Mouse (Mus musculus): ENCODE results near the gene Palld. TPM values are rescaled to one million over a fixed set of nuclear protein-coding genes. Genes with fewer than 3 reads are reported as not detected.

The Palld gene
- polyA plus RNA-seq, 1 experiment from 2014 or later, result 64.6 TPM

DNA sequence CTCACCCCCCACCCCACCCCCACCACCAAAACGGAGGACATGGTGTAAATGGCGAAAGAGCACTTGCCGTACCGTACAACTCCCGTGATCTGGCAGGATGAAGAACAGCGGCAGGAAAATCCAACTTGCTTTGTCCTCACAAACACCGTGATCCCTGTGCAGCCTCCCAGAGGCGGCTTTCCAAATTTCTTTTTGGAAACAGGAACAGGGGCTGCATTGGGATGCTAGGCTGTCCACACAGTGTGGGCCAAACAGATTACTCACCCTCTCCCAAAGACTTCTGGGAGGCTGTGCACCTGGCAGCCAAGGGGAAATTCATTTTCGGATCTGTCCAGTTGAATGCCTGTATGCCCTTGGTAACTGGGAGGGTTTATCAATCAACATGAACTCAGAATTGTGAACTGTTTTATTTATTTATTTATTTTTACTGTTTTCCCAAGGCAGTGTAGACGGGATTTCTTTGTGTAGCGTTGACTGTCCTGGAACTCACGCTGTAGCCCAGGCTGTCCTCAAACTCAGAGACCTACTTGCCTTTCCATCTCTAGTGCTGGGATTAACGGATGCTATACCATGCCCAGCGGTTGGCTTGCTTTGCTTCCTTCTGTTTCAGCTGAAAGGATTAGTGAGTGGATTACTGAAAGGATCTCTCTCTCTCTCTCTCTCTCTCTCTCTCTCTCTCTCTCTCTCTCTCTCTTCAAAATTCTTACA, 422.1 kb downstream of the Palld start:
- H3K27me3 ChIP-seq, result no peaks in the 10 kb centered on the region
- H3K4me2 ChIP-seq (replicated peaks), result no peak overlapping the region
- no peak overlapping the region for H3K4me3 ChIP-seq
- ATAC-seq (ENCODE audit: low FRiP score), result 0 out of 2 replicates have a peak, but pooled peaks have one; percentile 29
- no peaks in the 10 kb centered on the region for H3K36me3 ChIP-seq
- WGBS, result 84% methylated on average over 14 of the region's 14 CpGs
- H3K27ac ChIP-seq, result no peak overlapping the region
- H3K4me1 ChIP-seq, result no peaks in the 10 kb centered on the region
- no peaks in the 10 kb centered on the region for H3K9me3 ChIP-seq (replicated peaks)
- H3K9ac ChIP-seq, result no peak overlapping the region

DNA sequence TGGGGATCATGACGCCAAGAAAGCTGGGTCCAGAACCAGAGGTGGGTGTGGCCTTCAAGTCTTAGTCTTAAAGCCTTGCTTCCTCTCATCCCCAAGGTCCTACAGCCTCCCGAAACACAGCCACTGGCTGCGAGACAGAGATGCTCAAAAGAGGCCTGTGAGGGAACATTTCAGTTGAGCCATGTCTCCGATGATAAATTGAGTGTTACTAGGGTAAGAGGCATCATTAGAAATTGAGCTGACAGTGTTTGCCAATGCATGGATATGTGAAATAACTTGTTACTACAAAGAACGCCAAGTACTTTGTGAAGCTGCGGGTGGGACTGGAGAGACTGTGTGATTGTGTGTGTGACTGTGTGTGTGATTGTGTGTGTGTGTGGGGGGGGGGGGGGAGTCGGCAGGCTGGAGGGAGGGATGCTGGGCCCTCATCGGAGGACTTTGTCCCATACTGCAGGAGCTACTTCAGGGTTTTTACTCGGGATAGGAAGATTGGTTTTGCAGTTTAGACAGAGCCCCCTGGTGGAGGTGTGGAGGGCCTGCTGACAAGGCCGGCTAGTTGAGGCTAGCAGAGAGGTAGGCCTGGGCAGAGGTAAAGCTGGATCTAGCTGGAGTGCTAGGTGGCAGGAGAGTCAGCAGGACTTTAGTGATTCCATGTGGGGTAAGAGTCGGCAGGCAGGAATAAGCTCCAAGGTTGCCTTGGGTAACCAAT, 422.8 kb downstream of the Palld start:
- Histone ChIP-seq H3K36me3 (no peaks in the 10 kb centered on the region), H3K9me3 (replicated peaks) (no peaks in the 10 kb centered on the region), H3K4me2 (replicated peaks) (no peak overlapping the region), H3K4me3 (no peak overlapping the region), H3K27me3 (no peaks in the 10 kb centered on the region), H3K9ac (no peak overlapping the region), H3K27ac (no peak overlapping the region), H3K4me1 (no peaks in the 10 kb centered on the region)
- WGBS, result 60% methylated on average over 10 of the region's 11 CpGs
- peak; percentile 43 for ATAC-seq (ENCODE audit: low FRiP score)

DNA sequence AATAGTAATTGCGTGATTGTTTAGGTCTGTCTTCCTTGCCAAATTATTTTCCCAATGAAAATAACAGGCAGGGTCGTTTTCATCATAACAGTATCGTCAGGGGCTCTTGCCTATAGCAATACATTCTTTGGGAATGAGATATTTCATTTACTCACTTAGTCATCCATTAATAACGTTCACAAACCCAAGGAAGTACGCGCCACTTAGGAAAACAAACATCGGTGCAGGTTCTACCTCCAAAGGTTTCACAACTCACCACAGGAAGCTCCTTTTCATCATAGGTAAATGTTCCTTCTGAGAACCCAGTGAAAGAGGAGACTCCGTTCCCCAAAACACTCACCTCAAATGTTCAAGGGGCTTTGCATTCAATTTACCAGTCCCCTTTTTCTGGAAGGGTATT, 423.7 kb downstream of the Palld start:
- H3K27ac ChIP-seq, result no peak overlapping the region
- no peak for ATAC-seq (ENCODE audit: low FRiP score)
- H3K4me3 ChIP-seq, result no peak overlapping the region
- no peaks in the 10 kb centered on the region for H3K36me3 ChIP-seq
- no peaks in the 10 kb centered on the region for H3K27me3 ChIP-seq
- WGBS, result 85% methylated on average over 8 of the region's 8 CpGs
- H3K9me3 ChIP-seq (replicated peaks), result no peaks in the 10 kb centered on the region
- no peak overlapping the region for H3K9ac ChIP-seq
- no peaks in the 10 kb centered on the region for H3K4me1 ChIP-seq
- no peak overlapping the region for H3K4me2 ChIP-seq (replicated peaks)

DNA sequence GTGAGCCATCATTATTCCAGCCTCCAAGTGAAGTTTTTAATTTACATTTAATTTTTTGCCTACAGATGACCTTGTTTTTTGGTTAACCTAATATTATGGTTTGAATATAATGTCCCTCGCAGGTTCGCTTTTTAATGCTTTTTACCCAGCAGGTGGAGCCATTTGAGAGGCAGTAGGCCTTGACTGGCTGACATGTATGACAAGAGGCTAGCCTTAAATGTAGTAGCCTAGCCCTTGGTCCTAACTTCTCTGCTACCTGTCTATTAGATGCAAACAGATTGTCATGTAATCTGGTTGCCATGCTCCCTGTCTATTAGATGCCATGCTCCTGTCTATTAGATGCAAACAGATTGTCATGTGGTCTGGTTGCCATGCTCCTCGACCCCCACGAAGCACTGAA, 424.3 kb downstream of the Palld start:
- no peak overlapping the region for H3K27ac ChIP-seq
- H3K4me2 ChIP-seq (replicated peaks), result no peak overlapping the region
- 94% methylated on average over 4 of the region's 4 CpGs for WGBS
- H3K9me3 ChIP-seq (replicated peaks), result no peaks in the 10 kb centered on the region
- H3K27me3 ChIP-seq, result no peaks in the 10 kb centered on the region
- no peak overlapping the region for H3K9ac ChIP-seq
- H3K4me1 ChIP-seq, result no peaks in the 10 kb centered on the region
- H3K4me3 ChIP-seq, result no peak overlapping the region
- no peaks in the 10 kb centered on the region for H3K36me3 ChIP-seq
- ATAC-seq (ENCODE audit: low FRiP score), result no peak

DNA sequence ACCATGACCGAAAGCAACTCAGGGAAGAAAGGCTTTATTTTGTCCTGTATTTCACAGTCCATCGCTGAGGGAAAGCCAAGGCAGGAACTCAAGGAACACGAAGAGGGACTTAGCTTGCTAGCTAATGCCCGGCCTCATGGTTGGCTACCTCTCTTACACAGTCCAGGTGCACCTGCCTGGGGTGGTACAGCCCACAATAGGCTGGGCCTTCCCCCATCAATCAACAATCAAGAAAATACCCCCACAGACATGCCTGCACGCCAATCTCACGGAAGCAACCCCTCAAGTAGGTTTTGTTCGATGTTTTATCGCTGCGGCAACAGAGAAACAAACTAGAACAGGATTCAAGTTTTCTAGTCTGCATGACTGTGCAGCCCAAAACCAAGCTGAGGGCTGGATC, 426.3 kb downstream of the Palld start:
- 78% methylated on average over 9 of the region's 9 CpGs for WGBS
- Histone ChIP-seq H3K27me3 (no peaks in the 10 kb centered on the region), H3K4me1 (no peaks in the 10 kb centered on the region), H3K27ac (no peak overlapping the region), H3K9me3 (replicated peaks) (no peaks in the 10 kb centered on the region), H3K36me3 (no peaks in the 10 kb centered on the region), H3K4me2 (replicated peaks) (no peak overlapping the region), H3K4me3 (no peak overlapping the region), H3K9ac (no peak overlapping the region)
- no peak for ATAC-seq (ENCODE audit: low FRiP score)

DNA sequence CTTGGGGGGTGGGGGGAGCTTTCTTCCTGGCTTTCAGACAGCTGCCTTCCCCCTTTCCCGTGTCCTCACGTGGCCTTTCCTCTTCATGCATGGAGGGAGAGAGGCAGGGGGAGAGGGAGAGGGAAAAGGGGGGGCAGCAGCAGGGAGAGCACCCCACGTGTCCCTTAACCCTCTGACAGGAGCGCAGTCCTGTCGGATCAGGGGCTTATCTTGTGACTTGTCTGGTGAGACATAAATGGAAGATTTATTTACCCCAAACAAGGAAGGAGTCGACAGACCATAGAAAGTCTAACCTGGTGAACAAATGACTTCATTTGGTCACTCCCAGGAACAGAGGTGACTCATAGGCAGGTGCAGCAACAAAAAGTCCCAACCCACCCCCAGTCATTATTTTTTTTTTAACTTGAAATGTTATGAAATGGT, 427.2 kb downstream of the Palld start:
- H3K27me3 ChIP-seq, result no peaks in the 10 kb centered on the region
- no peak overlapping the region for H3K4me2 ChIP-seq (replicated peaks)
- H3K4me3 ChIP-seq, result no peak overlapping the region
- H3K4me1 ChIP-seq, result no peaks in the 10 kb centered on the region
- no peaks in the 10 kb centered on the region for H3K36me3 ChIP-seq
- no peak overlapping the region for H3K27ac ChIP-seq
- no peaks in the 10 kb centered on the region for H3K9me3 ChIP-seq (replicated peaks)
- ATAC-seq (ENCODE audit: low FRiP score), result no peak
- 69% methylated on average over 6 of the region's 6 CpGs for WGBS
- H3K9ac ChIP-seq, result no peak overlapping the region

DNA sequence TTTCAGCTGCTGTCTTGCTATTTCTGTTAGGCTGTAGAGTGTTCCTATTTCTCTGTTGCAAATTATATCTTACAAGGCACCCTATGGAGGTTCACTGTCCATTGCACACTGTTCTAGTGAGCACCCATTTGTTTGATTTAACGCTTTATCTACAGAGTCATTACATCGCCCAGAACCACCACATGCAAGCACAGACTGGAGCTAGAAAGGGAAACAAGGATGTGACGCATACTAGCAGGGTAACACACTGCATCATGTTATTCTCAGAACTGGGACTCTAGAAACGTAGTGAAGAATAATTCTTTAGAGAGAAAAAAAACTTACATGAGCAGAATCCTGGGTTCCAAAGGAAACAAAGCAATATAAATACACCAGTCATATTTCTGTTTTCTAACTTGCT, 432.3 kb downstream of the Palld start:
- Histone ChIP-seq H3K36me3 (no peaks in the 10 kb centered on the region), H3K27me3 (no peaks in the 10 kb centered on the region), H3K9me3 (replicated peaks) (no peaks in the 10 kb centered on the region), H3K4me1 (no peaks in the 10 kb centered on the region), H3K9ac (no peak overlapping the region), H3K27ac (no peak overlapping the region), H3K4me2 (replicated peaks) (no peak overlapping the region), H3K4me3 (no peak overlapping the region)
- 85% methylated on average over 4 of the region's 4 CpGs for WGBS
- ATAC-seq (ENCODE audit: low FRiP score), result no peak

DNA sequence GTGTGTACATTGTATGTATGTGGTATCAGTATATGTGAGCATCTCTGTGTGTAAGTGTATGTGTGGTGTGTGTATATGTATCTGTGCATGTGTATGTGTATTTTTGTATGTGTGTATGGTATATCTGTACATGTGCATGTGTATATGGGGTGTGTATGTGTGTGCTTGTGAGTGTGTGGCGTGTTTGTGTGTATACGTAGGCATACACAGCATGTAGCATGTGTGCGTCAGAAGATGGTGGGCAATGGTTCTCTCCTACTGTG, 435.0 kb downstream of the Palld start:
- Histone ChIP-seq H3K27me3 (no peaks in the 10 kb centered on the region), H3K4me3 (no peak overlapping the region), H3K9me3 (replicated peaks) (no peaks in the 10 kb centered on the region), H3K4me2 (replicated peaks) (no peak overlapping the region), H3K4me1 (no peaks in the 10 kb centered on the region), H3K36me3 (no peaks in the 10 kb centered on the region), H3K9ac (no peak overlapping the region), H3K27ac (no peak overlapping the region)
- no peak for ATAC-seq (ENCODE audit: low FRiP score)
- 89% methylated on average over 3 of the region's 3 CpGs for WGBS

DNA sequence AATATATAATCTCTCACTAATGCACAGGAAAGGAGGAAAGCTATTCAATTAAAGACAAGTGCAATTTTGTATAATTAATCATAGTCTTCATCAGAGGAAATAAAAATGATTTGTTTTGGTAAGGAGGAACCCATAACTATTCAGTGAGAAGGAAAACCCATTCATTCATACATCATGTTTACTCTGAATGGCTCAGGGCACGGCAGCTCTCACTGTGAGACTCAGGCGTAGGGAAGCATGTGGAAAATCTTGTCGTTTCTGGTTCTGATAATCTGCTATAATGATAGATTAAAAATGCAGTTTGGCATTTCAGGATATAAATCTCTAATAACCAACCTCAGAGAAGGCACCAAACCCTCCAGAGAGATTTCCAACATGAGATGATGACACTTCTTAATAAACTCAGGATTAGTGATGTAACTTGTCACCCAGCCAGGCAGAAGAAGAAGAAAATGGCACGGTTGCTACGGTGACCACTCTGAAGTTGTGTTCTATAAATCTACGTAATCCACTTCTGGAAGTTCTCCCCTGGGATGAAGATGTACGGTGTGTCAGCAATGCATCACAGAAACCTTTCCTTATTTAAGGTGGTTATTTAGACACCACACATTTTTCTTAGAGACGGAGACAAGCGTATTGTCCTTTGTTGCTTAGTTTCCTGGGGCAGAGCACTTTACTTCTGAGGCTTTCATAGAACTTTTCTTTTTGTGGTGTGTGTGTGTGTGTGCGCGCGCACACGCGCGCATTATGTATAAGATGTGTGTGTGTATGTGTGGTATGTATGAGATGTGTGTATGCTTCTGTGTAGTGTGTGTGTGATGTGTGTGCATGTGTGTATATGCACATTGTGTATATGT, 435.6 kb downstream of the Palld start:
- WGBS, result 79% methylated on average over 15 of the region's 15 CpGs
- 0 out of 2 replicates have a peak, but pooled peaks have one; percentile 54 for ATAC-seq (ENCODE audit: low FRiP score)
- Histone ChIP-seq H3K4me2 (replicated peaks) (no peak overlapping the region), H3K9ac (no peak overlapping the region), H3K4me3 (no peak overlapping the region), H3K4me1 (no peaks in the 10 kb centered on the region), H3K27ac (no peak overlapping the region), H3K27me3 (no peaks in the 10 kb centered on the region), H3K36me3 (no peaks in the 10 kb centered on the region), H3K9me3 (replicated peaks) (no peaks in the 10 kb centered on the region)

DNA sequence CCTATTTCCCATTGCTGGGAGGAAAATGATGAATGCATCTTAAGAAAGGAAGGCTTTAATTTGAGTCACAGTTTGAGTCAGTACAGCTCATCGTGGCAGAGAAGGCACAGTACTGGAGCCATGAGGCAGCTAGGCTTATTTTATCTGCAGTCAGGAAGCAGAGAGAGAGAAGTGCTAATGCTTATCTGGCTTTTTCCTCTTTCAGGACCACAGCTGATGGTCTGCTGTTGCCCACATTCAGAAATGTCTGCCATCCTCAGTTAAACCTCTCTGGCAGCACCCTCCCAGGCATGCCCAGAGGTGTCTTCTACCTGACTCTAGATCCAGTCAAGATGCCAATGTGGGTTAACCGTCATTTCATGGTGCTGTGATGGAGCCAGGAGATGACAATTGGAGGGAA, 438.1 kb downstream of the Palld start:
- ATAC-seq (ENCODE audit: low FRiP score), result no peak
- 76% methylated on average over 2 of the region's 2 CpGs for WGBS
- Histone ChIP-seq H3K9me3 (replicated peaks) (no peaks in the 10 kb centered on the region), H3K27me3 (no peaks in the 10 kb centered on the region), H3K4me1 (no peaks in the 10 kb centered on the region), H3K9ac (no peak overlapping the region), H3K4me2 (replicated peaks) (no peak overlapping the region), H3K4me3 (no peak overlapping the region), H3K27ac (no peak overlapping the region), H3K36me3 (no peaks in the 10 kb centered on the region)

DNA sequence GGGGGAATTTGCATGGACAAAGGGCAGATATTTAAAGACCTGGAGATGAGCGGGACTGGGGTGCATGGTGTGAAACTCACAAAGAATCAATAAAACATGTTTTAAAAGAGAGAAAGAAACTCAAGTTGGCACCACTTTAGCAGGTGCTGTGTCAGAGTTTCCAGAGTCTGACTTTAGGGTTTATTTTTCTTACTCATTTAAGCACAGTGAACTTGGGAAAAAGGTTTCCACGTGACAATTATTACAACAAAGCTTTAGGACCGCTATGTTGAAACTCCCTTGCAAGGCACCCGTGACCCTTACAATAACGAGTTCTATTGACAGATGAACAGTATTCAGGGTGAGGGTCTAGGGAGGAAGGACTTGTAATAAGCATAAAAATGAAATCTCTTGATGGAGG, 440.3 kb downstream of the Palld start:
- Histone ChIP-seq H3K4me1 (no peaks in the 10 kb centered on the region), H3K27ac (no peak overlapping the region), H3K27me3 (no peaks in the 10 kb centered on the region), H3K4me2 (replicated peaks) (no peak overlapping the region), H3K4me3 (no peak overlapping the region), H3K9me3 (replicated peaks) (no peaks in the 10 kb centered on the region), H3K9ac (no peak overlapping the region), H3K36me3 (no peaks in the 10 kb centered on the region)
- ATAC-seq (ENCODE audit: low FRiP score), result no peak
- WGBS, result 75% methylated on average over 5 of the region's 5 CpGs
